ENCODE assay signal across 9 mouse cellular contexts in the genomic region with DNA sequence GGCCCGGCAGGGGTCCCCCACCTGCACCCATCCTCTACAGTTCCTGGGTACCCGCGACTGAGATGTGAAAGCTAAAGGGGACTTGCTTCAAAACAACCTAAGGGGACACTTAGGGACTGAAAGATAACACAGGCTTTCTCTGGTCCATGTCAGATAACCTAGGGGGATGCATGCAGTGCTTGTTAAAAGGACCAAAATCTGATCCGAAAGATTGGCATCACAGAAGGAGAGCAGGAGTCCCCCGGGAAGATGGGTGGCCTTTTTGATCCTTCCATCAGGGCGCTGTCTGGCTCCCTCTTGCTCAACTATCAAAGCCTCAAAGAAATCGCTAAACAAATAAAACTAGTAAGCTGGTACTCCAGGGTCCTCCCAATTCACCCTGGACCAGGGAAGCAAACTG. TPM values are rescaled to one million over a fixed set of nuclear protein-coding genes. Genes with fewer than 3 reads are reported as not detected.
A peak's percentile ranks its signal among the peaks of the same experiment; 100 is the strongest.
DNase-seq lines count a peak whose midpoint lies in the region; ATAC-seq and TF ChIP-seq lines count a peak whose summit lies in the region.
"Had no signal": no experiment of that assay in that cellular context is flagged by ENCODE, and none has a peak within 500 bp of the region (broad histone marks: within the 10 kb centered on the region; RNA-seq: fewer than 3 reads in every experiment).

No protein-coding gene starts in this region.

- H3K9me3 ChIP-seq in E14TG2a.4 (ENCODE audit: low read length): no peaks in the 10 kb centered on the region
- no peaks in the 10 kb centered on the region for H3K9me3 ChIP-seq in forebrain, postnatal 0 days (ENCODE audit: low read length)
- no peaks in the 10 kb centered on the region for H3K9me3 ChIP-seq in liver, embryonic 15.5 days (replicated peaks)

- peak overlapping the region; percentile 82 for H3K4me3 ChIP-seq in E14TG2a.4 (replicated peaks; ENCODE audit: low read length)
- peak overlapping the region; percentile 55 for H3K4me3 ChIP-seq in forebrain, postnatal 0 days (ENCODE audit: low read depth, low read length)
- peak overlapping the region; percentile 46 for H3K4me3 ChIP-seq in liver, embryonic 15.5 days (replicated peaks)

- DNase-seq in embryo, embryonic 10.5 days (ENCODE audit: low spot score): peak; percentile 14
- DNase-seq in embryo, embryonic 10 days (ENCODE audit: low spot score): no peak
- DNase-seq in forebrain, postnatal 0 days: no peak
- no peak for DNase-seq in right cerebral cortex, postnatal 25 days
- DNase-seq in adrenal gland, postnatal 10 days: no peak
- DNase-seq in kidney, postnatal 4 days: no peak

- peak overlapping the region; percentile 54 for H3K9ac ChIP-seq in forebrain, postnatal 0 days
- H3K9ac ChIP-seq in liver, embryonic 15.5 days: no peak overlapping the region

- no peak overlapping the region for H3K27ac ChIP-seq in forebrain, postnatal 0 days (ENCODE audit: low read depth, low read length)
- H3K27ac ChIP-seq in liver, embryonic 15.5 days (replicated peaks): no peak overlapping the region

- TF ChIP-seq CTCF in E14TG2a.4 (conservative IDR thresholded peaks at IDR 0.05; ENCODE audit: low read length): no peak
- TF ChIP-seq CTCF in forebrain, postnatal 0 days (IDR thresholded peaks at IDR 0.05; ENCODE audit: low read depth): no peak

- WGBS in forebrain, postnatal 0 days: 3% methylated on average over 7 of the region's 7 CpGs
- WGBS in liver, embryonic 15.5 days (ENCODE audit: insufficient replicate concordance): 1% methylated on average over 7 of the region's 7 CpGs

- peaks cover 68% of the 10 kb centered on the region for H3K27me3 ChIP-seq in E14TG2a.4 (ENCODE audit: insufficient read depth, low read length)
- peaks cover 68% of the 10 kb centered on the region for H3K27me3 ChIP-seq in forebrain, postnatal 0 days (ENCODE audit: insufficient read depth, low read length)
- H3K27me3 ChIP-seq in liver, embryonic 15.5 days: peaks cover 61% of the 10 kb centered on the region

- no peaks in the 10 kb centered on the region for H3K36me3 ChIP-seq in E14TG2a.4 (ENCODE audit: insufficient read depth, low read length)
- no peaks in the 10 kb centered on the region for H3K36me3 ChIP-seq in forebrain, postnatal 0 days (ENCODE audit: insufficient read depth)
- no peaks in the 10 kb centered on the region for H3K36me3 ChIP-seq in liver, embryonic 15.5 days (replicated peaks)

- peak overlapping the region; percentile 95 for H3K4me2 ChIP-seq in forebrain, postnatal 0 days (ENCODE audit: low read depth)
- H3K4me2 ChIP-seq in liver, embryonic 15.5 days: peak overlapping the region; percentile 63

- H3K4me1 ChIP-seq in E14TG2a.4 (replicated peaks; ENCODE audit: low read depth, low read length): peaks cover 16% of the 10 kb centered on the region
- 0 out of 2 replicates have a peak, but pooled peaks cover 4% of the 10 kb centered on the region for H3K4me1 ChIP-seq in forebrain, postnatal 0 days (ENCODE audit: insufficient read depth)
- 0 out of 2 replicates have a peak, but pooled peaks cover 3% of the 10 kb centered on the region for H3K4me1 ChIP-seq in liver, embryonic 15.5 days (replicated peaks)

- no peak for ATAC-seq in forebrain, postnatal 0 days
- ATAC-seq in liver, embryonic 15.5 days (ENCODE audit: insufficient read depth): no peak

RNA-seq across cellular contexts. Expression of a gene that starts 0.4 kb away (rescaled TPM):
- total RNA-seq in forebrain, postnatal 0 days (2014; rRNA removed): 1.0 and 1.3 TPM in 2 replicates
- 0.91 and 1.1 TPM in 2 replicates for polyA plus RNA-seq in forebrain, postnatal 0 days (2015; fragmentation: Nextera tagmentation; extraction: Ambion mirVana)
- 0.70 and 0.88 TPM in 2 replicates for polyA plus RNA-seq in liver, embryonic 15.5 days (2015; fragmentation: Nextera tagmentation; extraction: Ambion mirVana)
- total RNA-seq in adrenal gland, postnatal 10 days (2021): 10 to 100 TPM; 16.5 to 22.3 TPM

RNA-seq across cellular contexts. Expression of a gene that starts 18.2 kb away (rescaled TPM):
- not detected in 2 replicates for total RNA-seq in forebrain, postnatal 0 days (2014; rRNA removed)
- 0.57 and 1.1 TPM in 2 replicates for polyA plus RNA-seq in forebrain, postnatal 0 days (2015; fragmentation: Nextera tagmentation; extraction: Ambion mirVana)
- polyA plus RNA-seq in liver, embryonic 15.5 days (2015; fragmentation: Nextera tagmentation; extraction: Ambion mirVana): 0.15 TPM in 1 of 2 replicates, not detected in the other
- total RNA-seq in adrenal gland, postnatal 10 days (2021): not detected
- total RNA-seq: adrenal gland, postnatal 36 days had no signal
